Mouse (Mus musculus): Measurements from ENCODE around the gene Rnase9. TPM values are rescaled to one million over a fixed set of nuclear protein-coding genes. Genes with fewer than 3 reads are reported as not detected.
A peak's percentile ranks its signal among the peaks of the same experiment; 100 is the strongest.
"Not testable (repeated sequence)": the region's sequence is repeated elsewhere in the genome, so short reads cannot be mapped to it uniquely, and the experiment has no call there.

The Rnase9 gene
- polyA plus RNA-seq, 1 experiment from 2014 or later: not detected

DNA sequence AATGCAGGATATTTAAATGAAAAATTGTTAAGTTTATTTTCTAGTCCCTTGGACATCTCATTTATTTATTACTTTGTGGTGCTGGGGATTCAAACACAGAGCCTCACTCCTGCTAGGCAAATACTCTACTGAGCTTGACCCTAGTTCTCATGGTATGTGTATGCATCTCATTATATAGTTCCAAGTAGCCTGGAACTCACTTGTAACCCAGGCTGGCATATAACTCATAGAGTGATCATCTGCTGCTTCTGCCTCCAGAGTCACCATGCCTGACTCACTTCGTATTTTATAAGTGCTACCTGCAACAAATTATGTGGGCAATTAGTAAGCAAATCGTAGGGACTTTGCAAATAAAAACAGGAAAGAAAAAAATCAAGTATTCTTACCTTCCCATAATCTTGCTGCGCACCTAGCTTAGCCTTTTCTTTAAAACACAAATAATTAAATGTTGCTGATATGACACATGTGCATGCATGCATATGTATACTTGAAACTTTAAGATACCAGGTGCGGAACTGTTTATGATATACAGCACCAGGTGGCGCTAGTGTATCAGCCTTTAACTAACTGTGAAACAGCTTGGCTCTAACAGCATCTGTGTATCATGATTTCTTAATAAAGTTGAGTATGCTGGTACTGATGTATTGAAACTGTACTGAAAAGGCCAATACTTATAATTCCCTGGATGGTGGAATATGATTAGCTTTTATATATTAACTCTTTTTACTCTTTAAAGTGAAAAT lies 15.1 kb downstream of the Rnase9 start:
- ATAC-seq: peak; percentile 75
- H3K4me1 ChIP-seq (replicated peaks; ENCODE audit: control insufficient read depth, insufficient read depth, low read length): no peaks in the 10 kb centered on the region

DNA sequence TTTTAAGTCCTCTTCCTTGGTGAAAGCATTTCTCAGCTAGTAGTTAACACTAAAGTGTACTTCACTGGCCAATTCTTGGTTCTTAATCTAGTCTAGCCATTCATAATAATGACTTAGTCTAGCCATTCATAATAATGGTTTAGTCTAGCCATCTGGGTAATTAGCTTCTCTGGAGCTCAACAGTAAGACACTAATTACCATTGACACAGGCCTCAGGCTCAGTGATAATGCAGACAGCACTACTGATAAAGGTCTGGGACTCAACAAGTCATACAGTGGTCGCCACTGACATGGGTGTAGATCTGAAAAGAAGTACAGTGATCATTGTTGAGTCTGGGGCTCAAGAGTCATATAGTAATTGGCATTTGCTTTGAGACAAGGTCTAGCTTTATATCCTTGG lies 16.8 kb downstream of the Rnase9 start:
- Histone ChIP-seq H3K4me1 (replicated peaks; ENCODE audit: control insufficient read depth, insufficient read depth, low read length) (no peaks in the 10 kb centered on the region), H3K9ac (replicated peaks; ENCODE audit: low read depth, low read length) (no peak overlapping the region), H3K4me2 (ENCODE audit: low read length) (no peak overlapping the region), H3K27ac (ENCODE audit: low read length) (no peak overlapping the region), H3K9me3 (ENCODE audit: control insufficient read depth, low read length) (no peaks in the 10 kb centered on the region), H3K36me3 (ENCODE audit: control insufficient read depth, insufficient read depth) (no peaks in the 10 kb centered on the region), H3K4me3 (replicated peaks; ENCODE audit: low read length) (no peak overlapping the region), H3K27me3 (replicated peaks; ENCODE audit: control insufficient read depth, insufficient read depth, low read length) (no peaks in the 10 kb centered on the region)
- ATAC-seq: no peak
- 65% methylated on average over 1 of the region's 1 CpGs for WGBS

More for the DNA sequence above, 15.1 kb downstream of the Rnase9 start:
- Histone ChIP-seq H3K4me3 (replicated peaks; ENCODE audit: low read length) (no peak overlapping the region), H3K9ac (replicated peaks; ENCODE audit: low read depth, low read length) (no peak overlapping the region), H3K27ac (ENCODE audit: low read length) (no peak overlapping the region), H3K9me3 (ENCODE audit: control insufficient read depth, low read length) (no peaks in the 10 kb centered on the region), H3K27me3 (replicated peaks; ENCODE audit: control insufficient read depth, insufficient read depth, low read length) (no peaks in the 10 kb centered on the region), H3K36me3 (ENCODE audit: control insufficient read depth, insufficient read depth) (no peaks in the 10 kb centered on the region), H3K4me2 (ENCODE audit: low read length) (no peak overlapping the region)
- WGBS: 36% methylated on average over 5 of the region's 5 CpGs

DNA sequence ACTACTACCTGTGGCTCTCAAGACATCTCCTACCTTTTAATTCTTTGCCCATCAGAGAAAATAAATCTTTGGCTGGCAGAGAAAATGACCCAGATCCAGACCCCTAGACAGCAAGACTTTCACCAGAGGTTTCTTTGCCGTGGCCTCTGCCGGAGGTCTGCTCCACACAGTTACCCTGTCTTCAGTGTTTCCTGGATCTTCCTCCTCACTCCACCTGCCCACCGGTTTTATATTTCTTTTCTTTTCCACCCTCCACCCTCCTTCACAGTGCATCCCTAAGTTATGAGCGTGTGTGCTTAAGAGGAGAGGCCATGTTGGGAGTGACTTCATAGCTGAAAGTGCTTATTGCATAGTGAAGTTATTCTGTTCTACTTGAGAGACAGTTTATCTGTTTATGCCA lies 18.2 kb downstream of the Rnase9 start:
- H3K9me3 ChIP-seq (ENCODE audit: control insufficient read depth, low read length): no peaks in the 10 kb centered on the region
- H3K4me3 ChIP-seq (replicated peaks; ENCODE audit: low read length): no peak overlapping the region
- no peaks in the 10 kb centered on the region for H3K27me3 ChIP-seq (replicated peaks; ENCODE audit: control insufficient read depth, insufficient read depth, low read length)
- H3K36me3 ChIP-seq (ENCODE audit: control insufficient read depth, insufficient read depth): no peaks in the 10 kb centered on the region
- 80% methylated on average over 4 of the region's 4 CpGs for WGBS
- no peak overlapping the region for H3K9ac ChIP-seq (replicated peaks; ENCODE audit: low read depth, low read length)
- no peaks in the 10 kb centered on the region for H3K4me1 ChIP-seq (replicated peaks; ENCODE audit: control insufficient read depth, insufficient read depth, low read length)
- no peak for ATAC-seq
- no peak overlapping the region for H3K27ac ChIP-seq (ENCODE audit: low read length)
- no peak overlapping the region for H3K4me2 ChIP-seq (ENCODE audit: low read length)

DNA sequence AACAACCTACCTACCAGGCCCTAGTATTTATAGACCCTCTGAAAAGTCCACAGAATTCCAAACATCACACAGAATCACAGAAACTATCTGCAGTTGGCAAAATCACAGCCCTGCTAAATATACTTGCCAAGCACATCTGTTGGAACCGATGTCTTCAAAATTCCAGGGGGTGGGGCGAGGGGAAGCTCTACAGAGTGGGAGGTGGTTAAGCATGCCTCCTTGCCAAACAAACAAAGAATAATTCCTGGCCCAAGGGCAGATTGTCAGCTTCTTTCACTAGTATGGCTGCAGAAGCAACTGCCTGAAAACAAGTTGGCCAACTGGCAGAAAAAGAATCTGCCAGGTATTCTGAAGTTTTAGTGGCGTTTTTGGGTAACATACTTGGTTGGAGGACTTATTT lies 24.4 kb downstream of the Rnase9 start:
- no peaks in the 10 kb centered on the region for H3K9me3 ChIP-seq (ENCODE audit: control insufficient read depth, low read length)
- no peaks in the 10 kb centered on the region for H3K4me1 ChIP-seq (replicated peaks; ENCODE audit: control insufficient read depth, insufficient read depth, low read length)
- no peak for ATAC-seq
- no peak overlapping the region for H3K9ac ChIP-seq (replicated peaks; ENCODE audit: low read depth, low read length)
- H3K36me3 ChIP-seq (ENCODE audit: control insufficient read depth, insufficient read depth): no peaks in the 10 kb centered on the region
- H3K27me3 ChIP-seq (replicated peaks; ENCODE audit: control insufficient read depth, insufficient read depth, low read length): no peaks in the 10 kb centered on the region
- no peak overlapping the region for H3K27ac ChIP-seq (ENCODE audit: low read length)
- 78% methylated on average over 3 of the region's 3 CpGs for WGBS
- no peak overlapping the region for H3K4me3 ChIP-seq (replicated peaks; ENCODE audit: low read length)
- H3K4me2 ChIP-seq (ENCODE audit: low read length): no peak overlapping the region

DNA sequence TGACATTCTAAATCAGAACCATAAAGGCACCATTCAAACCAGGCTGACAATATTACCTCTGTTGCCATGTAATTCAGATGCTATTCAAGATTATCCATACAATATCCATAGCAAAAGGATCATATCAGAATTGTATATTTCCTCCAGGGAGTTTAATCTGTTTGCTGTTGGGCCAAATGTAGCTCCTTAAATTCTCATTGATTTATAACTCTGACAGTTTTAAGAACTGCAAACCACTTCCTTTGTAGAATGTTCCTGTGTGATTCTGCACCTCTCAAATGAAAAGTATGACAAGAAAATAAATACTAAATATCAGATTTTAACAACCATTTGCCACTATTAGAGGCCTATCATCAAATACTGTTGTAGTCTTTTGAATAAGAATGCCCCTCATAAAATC lies 25.9 kb downstream of the Rnase9 start:
- no peaks in the 10 kb centered on the region for H3K27me3 ChIP-seq (replicated peaks; ENCODE audit: control insufficient read depth, insufficient read depth, low read length)
- ATAC-seq: no peak
- no peak overlapping the region for H3K9ac ChIP-seq (replicated peaks; ENCODE audit: low read depth, low read length)
- no peak overlapping the region for H3K27ac ChIP-seq (ENCODE audit: low read length)
- no peaks in the 10 kb centered on the region for H3K9me3 ChIP-seq (ENCODE audit: control insufficient read depth, low read length)
- no peak overlapping the region for H3K4me3 ChIP-seq (replicated peaks; ENCODE audit: low read length)
- no peaks in the 10 kb centered on the region for H3K36me3 ChIP-seq (ENCODE audit: control insufficient read depth, insufficient read depth)
- H3K4me1 ChIP-seq (replicated peaks; ENCODE audit: control insufficient read depth, insufficient read depth, low read length): no peaks in the 10 kb centered on the region
- H3K4me2 ChIP-seq (ENCODE audit: low read length): no peak overlapping the region

DNA sequence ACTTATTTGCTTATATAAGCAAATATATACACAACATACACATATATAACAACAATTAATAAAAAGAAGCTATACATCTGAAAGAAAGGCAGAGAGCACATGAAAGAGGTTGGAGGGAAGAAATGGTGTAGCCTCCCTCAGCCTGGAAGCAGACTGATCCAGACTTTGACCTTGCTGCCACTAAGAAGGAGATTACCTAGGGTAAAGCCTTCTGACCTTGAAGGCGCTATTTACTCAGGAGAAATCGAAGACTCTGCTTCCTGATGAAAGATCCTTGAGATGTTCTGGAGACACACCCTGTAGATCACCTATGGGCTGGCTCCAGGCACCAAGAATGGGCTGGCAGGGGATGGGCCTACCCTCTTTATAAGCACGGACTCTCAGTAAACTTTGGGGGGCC lies 26.9 kb downstream of the Rnase9 start:
- WGBS: 91% methylated on average over 3 of the region's 3 CpGs
- not testable (repeated sequence) for ATAC-seq; H3K9ac ChIP-seq (replicated peaks; ENCODE audit: low read depth, low read length); H3K4me3 ChIP-seq (replicated peaks; ENCODE audit: low read length); H3K27me3 ChIP-seq (replicated peaks; ENCODE audit: control insufficient read depth, insufficient read depth, low read length); H3K4me1 ChIP-seq (replicated peaks; ENCODE audit: control insufficient read depth, insufficient read depth, low read length); H3K9me3 ChIP-seq (ENCODE audit: control insufficient read depth, low read length); H3K27ac ChIP-seq (ENCODE audit: low read length); H3K36me3 ChIP-seq (ENCODE audit: control insufficient read depth, insufficient read depth); H3K4me2 ChIP-seq (ENCODE audit: low read length)

DNA sequence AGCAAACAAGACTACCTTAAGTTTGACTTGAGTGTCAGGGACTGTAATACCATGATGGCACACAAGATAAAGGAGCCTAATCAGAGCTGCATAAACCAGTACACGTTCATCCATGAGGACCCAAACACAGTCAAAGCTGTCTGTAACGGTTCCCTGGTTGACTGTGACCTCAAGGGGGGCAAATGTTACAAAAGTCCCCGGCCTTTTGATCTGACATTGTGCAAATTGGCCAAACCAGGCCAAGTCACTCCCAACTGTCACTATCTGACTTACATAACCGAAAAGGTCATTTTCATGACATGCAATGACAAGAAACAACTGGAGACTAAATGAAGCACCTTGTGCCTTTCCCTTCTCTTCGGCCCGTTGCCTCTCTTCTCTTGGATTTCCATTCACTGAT lies 32.1 kb downstream of the Rnase9 start:
- Histone ChIP-seq H3K9me3 (ENCODE audit: control insufficient read depth, low read length) (no peaks in the 10 kb centered on the region), H3K4me1 (replicated peaks; ENCODE audit: control insufficient read depth, insufficient read depth, low read length) (peaks cover 5% of the 10 kb centered on the region; the same call in 1 of the 2 replicates), H3K27ac (ENCODE audit: low read length) (no peak overlapping the region), H3K36me3 (ENCODE audit: control insufficient read depth, insufficient read depth) (no peaks in the 10 kb centered on the region), H3K27me3 (replicated peaks; ENCODE audit: control insufficient read depth, insufficient read depth, low read length) (no peaks in the 10 kb centered on the region), H3K9ac (replicated peaks; ENCODE audit: low read depth, low read length) (no peak overlapping the region), H3K4me2 (ENCODE audit: low read length) (no peak overlapping the region), H3K4me3 (replicated peaks; ENCODE audit: low read length) (no peak overlapping the region)
- 86% methylated on average over 6 of the region's 6 CpGs for WGBS
- no peak for ATAC-seq

DNA sequence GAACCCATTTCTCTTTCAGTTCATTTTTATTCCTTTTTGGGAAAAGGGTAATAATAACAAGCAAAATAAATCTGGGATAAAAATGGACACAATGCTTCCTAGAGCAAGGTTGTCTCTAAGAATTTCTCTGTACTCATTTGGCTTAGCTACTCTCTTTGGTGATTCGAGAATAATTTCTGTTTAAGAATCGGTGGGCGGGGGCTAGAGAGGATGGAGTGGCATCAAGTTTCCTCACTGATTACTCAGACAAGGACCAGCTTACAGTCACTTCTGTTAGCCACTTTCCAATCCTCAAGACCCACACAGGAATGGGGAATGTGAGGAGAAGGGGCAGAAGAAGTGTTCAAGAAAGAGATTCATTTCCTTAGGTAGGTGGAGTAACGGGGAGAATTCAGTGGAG lies 32.9 kb downstream of the Rnase9 start:
- no peak overlapping the region for H3K4me2 ChIP-seq (ENCODE audit: low read length)
- H3K27ac ChIP-seq (ENCODE audit: low read length): no peak overlapping the region
- WGBS: 87% methylated on average over 4 of the region's 4 CpGs
- H3K9ac ChIP-seq (replicated peaks; ENCODE audit: low read depth, low read length): no peak overlapping the region
- peaks cover 5% of the 10 kb centered on the region; the same call in 1 of the 2 replicates for H3K4me1 ChIP-seq (replicated peaks; ENCODE audit: control insufficient read depth, insufficient read depth, low read length)
- H3K27me3 ChIP-seq (replicated peaks; ENCODE audit: control insufficient read depth, insufficient read depth, low read length): no peaks in the 10 kb centered on the region
- no peaks in the 10 kb centered on the region for H3K9me3 ChIP-seq (ENCODE audit: control insufficient read depth, low read length)
- no peaks in the 10 kb centered on the region for H3K36me3 ChIP-seq (ENCODE audit: control insufficient read depth, insufficient read depth)
- no peak for ATAC-seq
- H3K4me3 ChIP-seq (replicated peaks; ENCODE audit: low read length): no peak overlapping the region

DNA sequence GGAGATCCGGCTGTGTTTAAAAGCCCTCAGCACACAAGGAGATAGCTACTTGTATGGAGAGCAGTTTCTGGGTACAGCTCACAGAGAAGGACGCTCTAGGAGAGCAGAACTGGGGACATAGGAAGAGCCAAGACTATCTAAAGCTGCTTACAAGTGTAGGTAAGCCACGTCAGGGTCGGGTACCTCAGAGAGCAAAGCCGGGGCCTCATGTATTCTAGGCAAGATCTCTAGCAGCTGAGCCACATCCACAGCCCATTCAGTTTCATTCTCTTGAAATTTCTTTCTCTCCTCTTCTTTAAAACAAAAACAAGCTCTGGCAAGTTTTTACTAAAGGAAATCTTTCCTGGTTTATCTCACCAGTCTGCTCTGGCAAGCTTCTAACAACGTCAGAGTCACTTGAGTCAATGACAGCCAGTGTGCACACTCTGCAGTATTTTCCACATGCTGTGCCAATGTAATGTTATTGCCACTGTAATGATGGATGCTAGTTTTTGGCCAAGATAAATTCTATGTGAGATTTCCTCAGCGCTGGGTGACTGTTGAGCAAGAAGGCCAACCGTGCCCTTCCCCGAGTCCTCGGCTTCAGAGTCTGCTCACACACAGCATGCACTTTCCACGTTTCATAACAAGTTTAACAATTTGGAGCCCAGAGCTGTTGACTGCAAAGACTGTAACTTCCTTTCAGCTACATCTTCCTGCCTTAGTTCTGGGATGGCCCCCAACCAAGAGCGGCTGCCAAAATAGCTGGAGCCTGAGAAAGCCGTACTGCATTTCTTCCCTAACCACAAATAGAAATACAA lies 33.6 kb downstream of the Rnase9 start:
- Histone ChIP-seq H3K4me2 (ENCODE audit: low read length) (no peak overlapping the region), H3K27ac (ENCODE audit: low read length) (no peak overlapping the region), H3K4me1 (replicated peaks; ENCODE audit: control insufficient read depth, insufficient read depth, low read length) (peaks cover 5% of the 10 kb centered on the region; the same call in 1 of the 2 replicates), H3K4me3 (replicated peaks; ENCODE audit: low read length) (no peak overlapping the region), H3K9ac (replicated peaks; ENCODE audit: low read depth, low read length) (no peak overlapping the region), H3K27me3 (replicated peaks; ENCODE audit: control insufficient read depth, insufficient read depth, low read length) (no peaks in the 10 kb centered on the region), H3K9me3 (ENCODE audit: control insufficient read depth, low read length) (no peaks in the 10 kb centered on the region), H3K36me3 (ENCODE audit: control insufficient read depth, insufficient read depth) (no peaks in the 10 kb centered on the region)
- peak; percentile 83 for ATAC-seq
- WGBS: 69% methylated on average over 13 of the region's 13 CpGs
